Mouse (Mus musculus) cerebellum, adult 2 months (tissue): ENCODE measurements around the gene Rtp3. TPM values are rescaled to one million over a fixed set of nuclear protein-coding genes. Genes with fewer than 3 reads are reported as not detected.
A peak's percentile ranks its signal among the peaks of the same experiment; 100 is the strongest.

ENCODE experiments used
- DNase-seq, 2 experiments: peaks; one replicate each; pipeline ENCODE4 v3.0.0; 2021
- H3K27ac ChIP-seq: fragments of 200-500 bp; 2 replicates; pipeline ENCODE4 v1.5.1; 2012; ENCODE audit warnings: low read length, control low read depth, inconsistent platforms; ENCODE audit not compliant: insufficient read depth
- H3K27me3 ChIP-seq: fragments of 200-500 bp; 2 replicates; pipeline ENCODE4 v1.6.1; 2012; ENCODE audit warnings: inconsistent platforms, mild to moderate bottlenecking, low read length, moderate library complexity; ENCODE audit not compliant: control insufficient read depth, insufficient read depth
- H3K4me1 ChIP-seq: fragments of 200-500 bp; 2 replicates; pipeline ENCODE4 v1.6.1; 2011; ENCODE audit warnings: low read length; ENCODE audit not compliant: control insufficient read depth, insufficient read depth
- H3K4me3 ChIP-seq: fragments of 200-500 bp; replicated peaks from 2 replicates; pipeline ENCODE3; 2011; ENCODE audit warnings: mild to moderate bottlenecking, low read depth, low read length, control low read depth; ENCODE audit not compliant: insufficient read depth
- CTCF ChIP-seq: fragments of 200-500 bp; IDR thresholded peaks from 2 replicates; pipeline ENCODE4 v1.5.1; 2011; ENCODE audit warnings: low read depth, mild to moderate bottlenecking, control low read depth, low read length, moderate library complexity, borderline replicate concordance; ENCODE audit not compliant: insufficient read depth
- POLR2A ChIP-seq: fragments of 200-500 bp; IDR thresholded peaks from 2 replicates; pipeline ENCODE4 v1.6.1; 2011; ENCODE audit warnings: low read length, control low read depth, borderline replicate concordance; ENCODE audit not compliant: insufficient read depth
- WGBS: fragments of 180-500 bp; shearing (Covaris S2); methylation state at CpG from one replicate; pipeline ENCODE4 v1.1.7; 2018; 5-methylcytosine and 5-hydroxymethylcytosine counted together
- polyA plus RNA-seq: library from polyadenylated mRNA; depleted of rRNA; stranded (reverse); fragments of >200 nt; gene quantifications from 2 replicates; pipeline ENCODE4 v1.2.3, GENCODE M21; 2012

The Rtp3 gene
- polyA plus RNA-seq, 1 experiment, result 0.34 TPM

DNA sequence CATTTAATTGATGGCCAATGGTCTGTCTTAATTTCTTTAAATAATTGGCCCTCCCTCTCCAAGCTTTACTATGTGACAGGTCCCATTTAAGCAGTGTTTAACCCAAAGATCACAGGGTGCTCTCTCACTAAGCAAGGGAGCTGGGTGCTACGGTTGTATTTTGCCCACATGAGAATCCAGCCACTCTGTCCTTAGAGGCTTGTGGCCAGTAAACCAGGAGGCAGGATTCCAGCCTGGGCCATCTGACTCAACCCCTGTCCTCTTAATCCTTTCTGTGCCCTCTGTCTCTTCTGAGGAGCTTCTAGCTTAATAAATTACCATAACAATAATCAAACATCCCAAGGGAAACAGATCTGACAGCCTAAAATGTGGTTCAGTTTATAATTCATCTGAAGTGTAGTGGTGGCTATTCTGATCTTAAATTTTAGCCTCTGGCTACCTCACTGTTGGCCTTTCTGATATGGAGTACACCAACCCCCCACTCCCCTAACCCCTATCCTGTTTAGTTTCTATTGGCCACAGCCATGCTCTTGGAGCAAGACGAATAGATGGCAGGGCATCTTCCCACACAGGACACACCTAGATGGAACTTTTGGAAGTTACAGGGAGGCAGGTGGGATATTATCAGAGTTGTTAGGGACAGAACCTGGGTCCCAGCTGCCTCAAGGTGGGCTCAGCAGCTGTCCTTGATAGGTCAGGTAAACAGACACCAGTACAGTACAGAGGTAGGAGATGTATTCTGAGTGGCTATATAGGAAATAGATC lies 35.5 kb downstream of the Rtp3 start:
- no peak for DNase-seq
- Histone ChIP-seq H3K4me1 (0 out of 2 replicates have a peak, but pooled peaks cover 3% of the 10 kb centered on the region), H3K4me3 (no peak overlapping the region), H3K27me3 (no peaks in the 10 kb centered on the region), H3K27ac (no peak overlapping the region)
- TF ChIP-seq POLR2A (no peak), CTCF (no peak)
- 45% methylated on average over 2 of the region's 2 CpGs for WGBS

DNA sequence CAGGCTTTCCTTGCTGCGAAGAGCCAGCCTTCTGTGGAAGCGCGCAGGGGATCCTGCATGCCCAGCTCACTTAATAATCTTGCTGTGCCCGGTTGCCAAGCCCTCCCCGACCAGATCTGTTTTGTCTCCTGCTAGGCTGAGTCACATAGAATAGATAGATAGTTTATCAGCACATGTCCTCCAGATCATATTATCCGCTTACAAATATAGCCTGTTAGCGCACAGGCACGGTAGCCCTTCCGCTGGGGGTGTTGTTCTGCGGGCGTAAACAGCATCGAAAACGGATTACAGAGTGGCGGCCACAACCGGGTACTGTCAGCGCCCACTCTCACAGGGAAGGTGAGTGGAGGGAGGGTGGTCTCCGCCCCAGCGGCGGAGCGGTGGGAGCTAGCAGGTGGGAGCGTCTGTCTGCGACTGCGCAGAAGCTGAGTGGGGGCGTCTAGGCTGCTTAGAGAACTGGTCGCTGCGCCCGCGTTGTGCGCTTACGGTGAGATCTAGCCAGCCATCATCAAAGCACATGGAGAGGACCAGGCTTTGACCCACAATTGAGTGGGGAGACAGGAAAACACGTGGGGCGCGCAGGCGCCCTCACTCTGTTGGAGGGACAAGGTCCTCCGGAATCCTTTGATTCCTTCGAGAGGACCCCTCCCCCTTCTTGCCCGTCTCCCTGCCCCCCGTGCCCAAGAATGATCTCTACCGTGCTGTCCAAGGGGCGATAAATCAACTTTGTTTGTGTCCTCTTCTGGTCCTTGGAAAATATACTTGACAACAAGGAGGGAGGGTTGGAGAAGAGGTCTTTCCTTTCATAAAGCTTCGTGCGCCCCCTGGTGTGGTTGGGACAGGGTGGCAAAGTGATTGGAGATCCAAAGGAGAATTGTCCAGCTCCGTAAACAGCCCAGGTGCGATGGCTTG lies 36.6 kb downstream of the Rtp3 start:
- Histone ChIP-seq H3K4me1 (0 out of 2 replicates have a peak, but pooled peaks cover 3% of the 10 kb centered on the region), H3K27ac (no peak overlapping the region), H3K4me3 (peak overlapping the region; percentile 24), H3K27me3 (no peaks in the 10 kb centered on the region)
- DNase-seq, result peak; percentile 21 to 36
- no peak for TF ChIP-seq POLR2A
- peak; percentile 26; the same call in 1 of the 2 replicates for TF ChIP-seq CTCF
- 1% methylated on average over 44 of the region's 44 CpGs for WGBS

DNA sequence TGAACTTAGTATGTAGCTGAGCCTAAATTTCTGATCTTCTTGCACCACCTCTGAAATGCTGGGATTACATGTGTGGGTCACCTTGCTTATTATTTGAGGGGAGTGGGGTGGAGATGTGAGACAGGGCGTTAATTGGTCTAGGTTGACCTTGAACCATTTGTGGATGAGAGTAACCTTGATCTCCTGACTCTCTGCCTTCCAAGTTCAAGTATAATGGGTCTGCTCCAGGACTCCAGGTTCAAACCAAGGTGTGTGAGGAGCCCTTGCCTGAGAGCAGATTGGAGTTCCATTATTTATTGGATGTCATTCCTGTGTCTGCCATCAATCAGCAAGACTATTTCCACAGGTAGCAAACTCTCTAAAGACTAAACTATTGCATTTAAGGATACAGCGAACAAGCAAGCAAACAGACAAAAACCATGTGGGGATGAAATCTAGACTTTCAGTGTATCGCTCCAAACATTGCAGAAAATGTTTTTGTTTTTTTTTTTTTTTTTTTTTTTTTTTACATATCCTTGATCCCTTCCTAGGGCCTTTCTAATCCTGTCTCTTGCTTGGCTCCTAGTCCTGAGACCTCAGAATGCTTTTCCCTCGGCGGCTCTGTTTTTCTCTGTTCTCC lies 37.3 kb downstream of the Rtp3 start:
- WGBS, result 48% methylated on average over 5 of the region's 5 CpGs
- no peak for TF ChIP-seq POLR2A
- no peak for TF ChIP-seq CTCF
- Histone ChIP-seq H3K27ac (no peak overlapping the region), H3K27me3 (no peaks in the 10 kb centered on the region), H3K4me1 (0 out of 2 replicates have a peak, but pooled peaks cover 3% of the 10 kb centered on the region), H3K4me3 (peak overlapping the region; percentile 24)
- DNase-seq, result no peak

DNA sequence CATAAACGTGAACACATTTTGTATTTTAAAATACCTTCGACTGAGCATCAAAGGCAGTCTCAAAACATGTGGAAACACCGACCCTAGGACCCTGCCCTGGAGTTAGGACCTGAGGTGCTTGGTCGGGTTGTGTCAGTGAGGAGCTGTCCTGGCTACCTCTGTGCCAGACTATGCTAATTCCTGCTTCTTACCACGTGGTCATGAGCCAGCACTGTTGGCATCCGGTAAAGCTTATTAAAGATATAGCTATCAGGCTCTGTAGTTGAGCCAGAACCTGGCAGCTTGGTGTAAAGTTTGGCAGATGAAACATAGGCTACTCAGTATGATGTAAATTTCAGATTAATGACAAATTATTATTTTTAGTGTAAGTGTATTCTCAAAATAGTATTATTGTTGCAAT lies 38.0 kb downstream of the Rtp3 start:
- DNase-seq, result no peak
- TF ChIP-seq CTCF (no peak), POLR2A (no peak)
- H3K27ac ChIP-seq, result no peak overlapping the region
- no peak overlapping the region for H3K4me3 ChIP-seq
- 0 out of 2 replicates have a peak, but pooled peaks cover 3% of the 10 kb centered on the region for H3K4me1 ChIP-seq
- 44% methylated on average over 6 of the region's 6 CpGs for WGBS
- no peaks in the 10 kb centered on the region for H3K27me3 ChIP-seq

DNA sequence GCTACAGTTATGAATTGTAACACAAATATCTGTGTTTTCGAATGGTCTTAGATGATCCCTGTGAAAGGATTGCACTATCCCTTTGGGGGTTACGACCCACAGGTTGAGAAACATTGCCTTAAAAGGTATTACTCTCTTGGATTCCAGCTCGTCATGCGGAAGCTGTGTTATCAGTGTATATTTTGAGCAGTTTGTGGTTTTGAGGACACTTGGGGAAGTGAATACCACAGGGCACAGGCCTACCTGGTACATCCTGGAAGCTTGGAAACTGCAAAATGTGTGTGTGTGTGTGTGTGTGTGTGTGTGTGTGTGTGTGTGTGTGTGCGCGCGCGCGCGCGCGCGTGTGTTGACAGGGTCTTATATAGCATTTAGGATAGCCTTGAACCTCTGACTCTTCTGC lies 38.5 kb downstream of the Rtp3 start:
- DNase-seq, result no peak
- Histone ChIP-seq H3K4me3 (no peak overlapping the region), H3K4me1 (0 out of 2 replicates have a peak, but pooled peaks cover 3% of the 10 kb centered on the region), H3K27me3 (no peaks in the 10 kb centered on the region), H3K27ac (no peak overlapping the region)
- no peak for TF ChIP-seq CTCF
- no peak for TF ChIP-seq POLR2A
- 93% methylated on average over 13 of the region's 13 CpGs for WGBS

DNA sequence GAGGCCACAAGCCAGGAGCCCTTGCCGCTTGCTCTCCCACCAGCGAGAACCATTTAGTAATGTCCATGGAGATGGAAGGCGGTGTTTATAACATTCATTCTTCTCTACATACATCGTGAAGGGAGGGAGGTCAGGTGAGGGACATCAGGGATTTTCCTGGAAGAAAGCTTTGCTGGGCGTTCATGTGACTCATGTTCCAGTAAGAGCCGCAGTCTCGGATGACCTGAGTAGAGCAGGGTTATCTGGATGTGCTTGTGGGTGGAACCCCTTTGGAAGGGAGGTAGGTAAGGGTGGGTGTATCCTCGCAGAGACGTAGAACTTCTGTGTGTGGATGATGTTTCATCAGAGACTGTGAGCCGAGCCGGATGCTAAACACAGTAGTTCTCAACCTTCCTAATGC lies 39.0 kb downstream of the Rtp3 start, which contains the start of gene Lrrc2:
Lrrc2 (plus strand) TSS at position 149 of the 400 bp plus-strand sequence.
- no peak for DNase-seq
- H3K27me3 ChIP-seq, result no peaks in the 10 kb centered on the region
- H3K4me1 ChIP-seq, result 0 out of 2 replicates have a peak, but pooled peaks cover 3% of the 10 kb centered on the region
- H3K27ac ChIP-seq, result no peak within 1 kb of the TSS
- H3K4me3 ChIP-seq, result no peak within 1 kb of the TSS
- whole genome bisulfite sequencing, result 93% methylated on average over 11 of the region's 11 CpGs
- no peak for TF ChIP-seq POLR2A
- no peak for TF ChIP-seq CTCF

DNA sequence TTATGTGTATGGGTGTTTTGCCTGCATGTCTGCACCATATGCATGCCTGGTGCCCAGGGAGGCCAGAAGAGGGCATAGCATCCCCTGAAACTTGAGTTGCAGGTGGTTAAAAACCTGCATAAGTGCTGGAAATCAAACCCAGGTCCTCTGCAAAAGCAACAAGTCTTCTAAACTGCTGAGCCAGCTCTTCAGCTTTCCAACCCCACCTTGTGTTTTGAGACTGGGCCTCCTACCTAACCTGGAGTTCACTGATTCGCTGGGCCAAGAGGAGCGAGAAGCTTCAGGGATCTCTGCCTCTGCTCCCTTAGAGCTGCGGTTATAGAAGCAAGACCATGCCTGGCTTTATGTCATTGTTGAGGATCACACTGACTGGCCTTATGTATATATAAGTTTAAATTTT lies 40.3 kb downstream of the Rtp3 start:
- H3K27me3 ChIP-seq, result no peaks in the 10 kb centered on the region; the same call in 1 of the 2 replicates
- no peak for DNase-seq
- H3K27ac ChIP-seq, result no peak overlapping the region
- H3K4me1 ChIP-seq, result 0 out of 2 replicates have a peak, but pooled peaks cover 3% of the 10 kb centered on the region
- no peak overlapping the region for H3K4me3 ChIP-seq
- WGBS, result 97% methylated on average over 3 of the region's 3 CpGs
- no peak for TF ChIP-seq POLR2A
- no peak for TF ChIP-seq CTCF
